Mouse (Mus musculus) cerebellum, adult 11 months (tissue): ENCODE measurements around the gene Nomo1.
A peak's percentile ranks its signal among the peaks of the same experiment; 100 is the strongest.

Source experiments
- DNase-seq: peaks from one replicate; pipeline ENCODE4 v3.0.0; 2022

The Nomo1 gene

DNA sequence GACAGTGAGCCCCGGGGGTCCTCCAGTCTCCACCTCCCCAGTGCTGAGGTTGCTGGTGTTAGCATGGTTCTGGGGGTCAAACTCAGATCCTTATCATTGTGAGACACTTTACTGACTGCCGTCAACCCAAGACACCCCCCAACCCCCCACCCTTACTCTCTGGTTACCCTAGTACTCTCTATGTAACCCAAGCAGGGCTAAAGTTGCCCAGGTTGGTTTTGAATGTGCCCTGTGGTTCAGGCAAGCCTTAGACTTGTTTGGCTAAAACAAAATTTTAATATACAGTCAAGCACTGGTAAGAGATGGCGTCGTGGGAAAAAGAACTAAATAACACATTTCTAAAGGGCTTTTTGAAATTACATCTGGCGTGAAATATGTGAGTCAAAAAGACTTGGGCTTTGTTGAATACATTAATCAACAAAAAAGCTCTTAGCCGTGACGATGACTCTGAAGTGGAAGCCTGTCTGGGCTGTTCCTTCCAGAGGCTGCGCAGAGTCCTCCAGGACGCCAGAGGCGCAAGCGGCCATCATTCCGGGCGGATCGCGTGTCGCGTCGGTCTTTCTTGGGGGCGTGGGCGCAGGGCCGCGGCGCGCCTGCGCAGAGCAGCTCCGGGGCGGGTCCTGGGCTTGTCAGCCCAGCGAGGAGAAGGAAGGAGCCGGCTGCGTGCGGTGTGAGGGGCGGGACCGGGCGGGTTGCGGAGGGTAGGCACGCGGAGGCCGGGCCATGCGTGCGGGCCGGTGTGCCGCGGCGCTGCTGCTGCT is at the start of gene Nomo1:
TSS of gene Nomo1 (plus strand) at position 590 of the 761 bp plus-strand sequence.
- DNase-seq, result peak; percentile 96

- no peak for DNase-seq
These were observed 46.6 kb upstream of the Nomo1 start for GRCm38 (mm10) chr7:45986893-45987292.

DNA sequence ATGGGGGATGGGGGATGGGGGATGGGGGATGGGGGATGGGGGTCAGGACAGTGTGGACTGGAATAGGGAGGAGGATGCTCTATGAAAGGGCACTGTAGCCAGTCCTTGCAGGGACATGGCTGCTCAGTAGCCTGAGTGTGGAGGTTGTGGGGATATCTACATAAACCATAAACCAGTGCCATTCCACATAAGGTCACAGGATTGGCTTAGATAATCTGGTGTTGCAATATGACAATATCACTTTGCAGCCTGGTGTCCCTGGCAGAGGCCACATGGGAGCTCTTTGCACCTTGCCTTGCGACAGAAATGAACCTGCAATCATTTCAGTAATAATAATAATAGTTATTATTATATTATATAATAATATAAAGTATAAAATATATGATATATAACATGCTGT is 45.2 kb upstream of the Nomo1 start:
- DNase-seq, result no peak

GRCm38 (mm10) chr7:45992470-45992869 is 41.0 kb upstream of the Nomo1 start:
- no peak for DNase-seq

GRCm38 (mm10) chr7:46000577-46000976 is 32.9 kb upstream of the Nomo1 start:
- DNase-seq, result no peak

DNA sequence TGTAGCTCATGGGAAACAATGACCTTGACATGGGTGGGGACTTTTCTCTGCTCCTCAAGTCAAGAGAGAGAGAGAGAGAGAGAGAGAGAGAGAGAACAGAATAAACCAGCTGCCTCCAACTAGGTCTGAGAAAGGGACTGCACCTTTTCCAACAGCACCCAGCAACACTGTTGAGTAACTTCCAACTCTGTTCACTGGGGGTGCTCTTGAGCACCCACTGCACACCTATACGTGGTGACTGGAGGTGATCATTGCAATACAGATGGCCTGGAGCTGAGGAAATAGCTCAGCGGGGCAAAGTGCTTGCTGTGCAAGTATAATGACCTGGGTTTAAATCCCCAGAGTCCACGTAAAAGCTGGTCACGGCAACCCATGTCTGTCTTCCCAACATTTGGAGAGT is 30.8 kb upstream of the Nomo1 start:
- no peak for DNase-seq

DNA sequence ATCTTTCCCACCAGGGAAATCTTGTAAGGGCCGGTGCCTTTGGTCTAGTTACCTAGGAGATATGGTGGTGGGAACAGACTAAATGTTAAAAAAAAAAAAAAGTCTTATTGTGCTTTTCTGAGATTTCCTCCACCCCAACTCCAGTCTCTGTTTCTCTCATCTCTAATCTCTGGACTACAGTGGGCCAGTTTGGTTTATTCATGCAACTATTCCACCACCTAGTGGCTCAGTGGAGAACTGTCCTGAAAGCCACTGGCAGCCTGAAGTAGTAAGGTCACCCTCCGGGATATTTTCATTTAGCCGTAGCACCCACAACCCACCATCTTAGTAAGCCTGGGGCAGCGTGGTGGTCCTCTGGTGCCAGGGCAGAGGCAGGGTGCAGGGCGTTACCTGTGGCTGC is 23.9 kb upstream of the Nomo1 start:
- peak; percentile 46 for DNase-seq

GRCm38 (mm10) chr7:46012121-46012520 is 21.4 kb upstream of the Nomo1 start:
- DNase-seq, result no peak

DNA sequence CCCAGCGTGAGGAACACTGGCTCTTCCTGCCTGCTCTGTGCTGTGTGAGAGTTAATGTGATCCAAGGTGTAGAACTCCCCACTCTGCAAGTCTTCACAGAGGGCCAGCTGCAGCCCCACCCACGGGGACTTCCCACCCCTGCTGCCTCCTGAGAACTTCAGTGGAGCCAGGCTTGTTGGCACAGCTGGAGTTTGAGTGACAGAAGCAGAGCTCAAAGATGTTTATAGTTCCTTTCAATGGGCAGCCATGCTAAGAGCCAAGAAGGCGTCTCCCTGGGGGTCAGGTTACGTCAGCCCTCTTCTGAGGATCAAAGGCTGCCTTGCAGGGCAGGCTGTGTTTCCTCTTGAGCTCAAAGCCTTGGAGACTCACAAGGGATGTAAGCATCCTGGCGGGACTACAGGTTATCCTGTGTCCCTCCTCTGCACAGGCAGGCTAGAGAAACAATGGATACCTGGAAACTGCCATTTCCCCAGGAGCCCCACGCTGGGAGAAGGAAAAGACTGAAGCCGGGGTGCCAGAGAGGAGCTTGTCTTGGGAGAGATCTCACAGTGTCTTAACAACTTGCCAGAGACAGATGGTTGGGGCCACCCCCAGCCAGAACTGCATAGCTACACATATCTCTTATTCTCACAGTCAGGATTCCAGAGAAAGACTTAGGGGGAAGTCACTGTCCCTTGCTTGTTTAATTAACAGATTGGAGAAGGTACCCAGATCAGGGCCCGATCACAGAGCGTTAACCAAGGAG is 20.1 kb upstream of the Nomo1 start:
- no peak for DNase-seq

GRCm38 (mm10) chr7:46019594-46019993 is 13.9 kb upstream of the Nomo1 start:
- DNase-seq, result no peak

GRCm38 (mm10) chr7:46021951-46022350 is 11.5 kb upstream of the Nomo1 start:
- DNase-seq, result no peak

- DNase-seq, result no peak
These were observed 8.1 kb upstream of the Nomo1 start for GRCm38 (mm10) chr7:46025436-46025835.

DNA sequence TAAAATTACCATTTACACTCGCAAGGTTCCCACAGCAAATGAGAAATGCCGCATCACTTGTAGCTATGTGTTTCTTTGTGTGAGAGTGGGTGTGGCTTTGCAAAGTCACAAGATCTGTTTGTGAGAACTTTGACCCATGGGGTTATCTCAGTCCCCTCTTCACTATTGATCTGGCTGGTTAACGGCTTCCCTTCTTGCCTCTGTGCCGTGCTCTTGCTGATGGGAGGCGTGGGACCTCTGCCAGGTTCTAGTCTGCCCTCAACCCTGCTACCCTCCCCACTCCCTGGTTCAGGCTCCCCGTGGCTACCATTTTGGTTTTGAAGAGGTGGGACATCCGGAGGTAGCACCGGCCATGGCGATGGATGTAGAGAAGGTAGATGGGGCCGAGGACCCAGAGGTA is 4.8 kb upstream of the Nomo1 start:
- DNase-seq, result no peak

DNA sequence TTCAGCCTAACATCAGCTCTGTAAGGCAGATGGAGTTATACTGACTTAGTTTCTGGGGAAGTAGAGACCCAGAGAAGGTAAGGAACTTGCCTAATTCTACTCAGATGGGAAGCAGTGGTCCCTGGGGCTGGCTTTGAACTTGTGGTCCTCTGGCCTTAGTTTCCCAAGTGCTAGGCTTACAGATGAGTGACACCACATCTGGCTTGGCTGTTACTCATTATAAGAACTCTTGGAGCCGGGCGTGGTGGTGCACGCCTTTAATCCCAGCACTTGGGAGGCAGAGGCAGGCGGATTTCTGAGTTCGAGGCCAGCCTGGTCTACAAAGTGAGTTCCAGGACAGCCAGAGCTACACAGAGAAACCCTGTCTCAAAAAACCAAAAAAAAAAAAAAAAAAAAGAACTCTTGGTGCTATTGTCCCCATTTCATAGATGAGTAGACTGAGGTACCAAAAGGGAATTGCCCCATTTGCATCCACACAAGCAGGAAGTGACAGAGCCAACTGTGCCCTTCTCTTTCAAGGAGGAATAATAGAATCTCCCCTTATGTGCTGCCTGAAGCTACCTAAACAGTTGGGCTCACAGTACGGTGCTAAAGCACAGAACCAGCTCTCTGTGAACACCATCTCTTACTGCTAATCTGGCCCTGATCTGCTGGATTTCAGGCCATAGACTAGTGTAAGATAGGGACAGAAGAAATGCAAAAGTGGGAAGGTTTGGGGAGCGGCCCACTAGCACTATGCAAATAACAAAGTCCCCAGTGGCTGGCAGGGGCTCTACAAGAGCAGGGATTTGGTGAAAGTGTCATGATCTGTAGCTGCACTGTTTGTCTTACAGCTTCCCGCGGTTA is 4.0 kb upstream of the Nomo1 start:
- no peak for DNase-seq

DNA sequence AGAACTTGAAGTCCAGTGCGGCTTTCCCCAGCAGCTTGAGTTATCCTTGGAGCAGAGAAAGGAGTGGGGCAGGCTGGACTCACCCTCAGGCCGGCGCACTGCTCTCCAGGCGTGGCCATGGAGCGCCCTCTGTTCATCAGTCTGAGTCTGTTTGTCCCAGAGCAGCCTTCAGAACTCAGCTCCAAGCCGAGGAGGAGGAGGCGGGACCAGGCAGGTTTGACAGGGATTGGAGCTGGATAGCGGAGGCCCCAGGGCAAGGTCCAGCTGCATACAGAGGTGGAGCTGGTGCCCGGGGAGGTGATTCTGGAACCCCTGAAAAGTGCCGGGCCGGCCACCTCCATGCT is 3.4 kb upstream of the Nomo1 start, which contains the start of gene Abcc6:
TSS of gene Abcc6 (minus strand) at position 158 of the 344 bp plus-strand sequence.
- DNase-seq, result no peak

GRCm38 (mm10) chr7:46031075-46031474 is 2.4 kb upstream of the Nomo1 start:
- DNase-seq, result no peak

DNA sequence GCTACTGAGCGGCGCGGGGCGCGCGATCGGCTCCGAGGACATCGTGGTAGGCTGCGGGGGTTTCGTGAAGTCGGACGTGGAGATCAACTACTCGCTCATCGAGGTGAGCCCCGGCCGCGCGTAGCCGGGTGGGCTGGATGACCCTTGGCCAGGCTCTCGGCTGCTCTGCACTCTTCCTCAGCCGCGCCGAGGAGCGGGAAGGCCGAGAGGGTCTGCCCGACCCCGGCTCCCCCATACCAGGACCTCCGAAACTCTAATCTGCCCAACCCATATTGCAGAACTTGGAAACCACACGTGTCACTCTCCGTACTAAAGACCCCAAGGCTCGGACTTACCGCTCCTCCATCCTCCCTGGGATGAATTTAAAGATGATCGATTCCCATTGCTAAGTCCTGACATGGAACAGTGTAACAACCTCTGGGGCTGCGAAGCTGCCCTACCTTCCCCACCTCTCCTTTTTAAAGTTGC is 406 bp downstream of the Nomo1 start:
- no peak for DNase-seq

GRCm38 (mm10) chr7:46034991-46035390 is 1.5 kb downstream of the Nomo1 start:
- no peak for DNase-seq

- no peak for DNase-seq
These were observed 2.0 kb downstream of the Nomo1 start for GRCm38 (mm10) chr7:46035468-46035867.

DNA sequence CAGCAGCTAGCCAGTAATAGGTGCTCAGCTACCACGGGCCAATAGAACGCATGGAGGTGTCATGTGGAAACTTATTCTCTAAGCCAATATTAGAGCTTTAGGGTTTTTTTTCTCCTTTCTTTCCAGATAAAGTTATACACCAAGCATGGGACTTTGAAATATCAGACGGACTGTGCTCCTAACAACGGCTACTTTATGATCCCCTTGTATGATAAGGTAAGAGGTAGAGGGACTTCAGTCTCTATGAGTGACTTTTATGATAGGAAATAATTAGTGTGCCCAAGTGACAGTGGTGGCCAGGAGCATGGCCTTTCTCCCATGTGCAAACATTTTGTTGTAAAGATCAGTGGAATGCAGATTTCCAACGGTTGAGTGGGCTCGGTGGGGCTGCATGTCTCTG is 3.9 kb downstream of the Nomo1 start:
- DNase-seq, result no peak

GRCm38 (mm10) chr7:46039873-46040272 is 6.4 kb downstream of the Nomo1 start:
- DNase-seq, result no peak

- DNase-seq, result no peak
These were observed 10.6 kb downstream of the Nomo1 start for GRCm38 (mm10) chr7:46044106-46044505.

- DNase-seq, result no peak
These were observed 12.4 kb downstream of the Nomo1 start for GRCm38 (mm10) chr7:46045882-46046281.
